Mouse (Mus musculus): ENCODE data around the gene Lamp5. TPM values are rescaled to one million over a fixed set of nuclear protein-coding genes. Genes with fewer than 3 reads are reported as not detected.

Lamp5 gene
- polyA plus RNA-seq, 1 experiment from 2014 or later, result 0.13 TPM

GRCm38 (mm10) chr2:136097143-136097542 is 45.1 kb downstream of the Lamp5 start:
- Histone ChIP-seq H3K27ac (ENCODE audit: poor library complexity, severe bottlenecking) (no peak overlapping the region), H3K4me3 (no peak overlapping the region), H3K4me1 (replicated peaks) (no peaks in the 10 kb centered on the region), H3K36me3 (no peaks in the 10 kb centered on the region), H3K4me2 (no peak overlapping the region), H3K9me3 (replicated peaks) (no peaks in the 10 kb centered on the region), H3K9ac (no peak overlapping the region), H3K27me3 (replicated peaks) (no peaks in the 10 kb centered on the region)
- 77% methylated on average over 3 of the region's 3 CpGs for WGBS
- ATAC-seq (ENCODE audit: insufficient number of reproducible peaks, low FRiP score), result no peak

- no peak for ATAC-seq (ENCODE audit: insufficient number of reproducible peaks, low FRiP score)
- H3K27ac ChIP-seq (ENCODE audit: poor library complexity, severe bottlenecking), result no peak overlapping the region
- H3K9ac ChIP-seq, result no peak overlapping the region
- H3K4me2 ChIP-seq, result no peak overlapping the region
- no peaks in the 10 kb centered on the region for H3K27me3 ChIP-seq (replicated peaks)
- H3K4me3 ChIP-seq, result no peak overlapping the region
- H3K4me1 ChIP-seq (replicated peaks), result no peaks in the 10 kb centered on the region
- no peaks in the 10 kb centered on the region for H3K9me3 ChIP-seq (replicated peaks)
- H3K36me3 ChIP-seq, result no peaks in the 10 kb centered on the region
Measured at GRCm38 (mm10) chr2:136107597-136107996, 55.6 kb downstream of the Lamp5 start.

- no peak overlapping the region for H3K27ac ChIP-seq (ENCODE audit: poor library complexity, severe bottlenecking)
- H3K9me3 ChIP-seq (replicated peaks), result no peaks in the 10 kb centered on the region
- H3K9ac ChIP-seq, result no peak overlapping the region
- no peaks in the 10 kb centered on the region for H3K4me1 ChIP-seq (replicated peaks)
- no peak for ATAC-seq (ENCODE audit: insufficient number of reproducible peaks, low FRiP score)
- no peak overlapping the region for H3K4me3 ChIP-seq
- no peak overlapping the region for H3K4me2 ChIP-seq
- H3K36me3 ChIP-seq, result no peaks in the 10 kb centered on the region
- H3K27me3 ChIP-seq (replicated peaks), result no peaks in the 10 kb centered on the region
- 36% methylated on average over 6 of the region's 6 CpGs for WGBS
Measured at GRCm38 (mm10) chr2:136108124-136109037, 56.3 kb downstream of the Lamp5 start.

- H3K4me3 ChIP-seq, result no peak overlapping the region
- H3K9me3 ChIP-seq (replicated peaks), result no peaks in the 10 kb centered on the region
- no peak overlapping the region for H3K9ac ChIP-seq
- no peak overlapping the region for H3K27ac ChIP-seq (ENCODE audit: poor library complexity, severe bottlenecking)
- ATAC-seq (ENCODE audit: insufficient number of reproducible peaks, low FRiP score), result no peak
- no peaks in the 10 kb centered on the region for H3K36me3 ChIP-seq
- no peaks in the 10 kb centered on the region for H3K4me1 ChIP-seq (replicated peaks)
- WGBS, result 9% methylated on average over 2 of the region's 2 CpGs
- H3K27me3 ChIP-seq (replicated peaks), result no peaks in the 10 kb centered on the region
- no peak overlapping the region for H3K4me2 ChIP-seq
Measured at GRCm38 (mm10) chr2:136109038-136109363, 57.0 kb downstream of the Lamp5 start.

- Histone ChIP-seq H3K9ac (no peak overlapping the region), H3K4me3 (no peak overlapping the region), H3K9me3 (replicated peaks) (no peaks in the 10 kb centered on the region), H3K4me2 (no peak overlapping the region), H3K27me3 (replicated peaks) (no peaks in the 10 kb centered on the region), H3K4me1 (replicated peaks) (no peaks in the 10 kb centered on the region), H3K36me3 (no peaks in the 10 kb centered on the region), H3K27ac (ENCODE audit: poor library complexity, severe bottlenecking) (no peak overlapping the region)
- WGBS, result 75% methylated on average over 6 of the region's 6 CpGs
- ATAC-seq (ENCODE audit: insufficient number of reproducible peaks, low FRiP score), result no peak
Measured at GRCm38 (mm10) chr2:136113374-136113773, 61.3 kb downstream of the Lamp5 start.

- H3K27ac ChIP-seq (ENCODE audit: poor library complexity, severe bottlenecking), result no peak overlapping the region
- H3K4me1 ChIP-seq (replicated peaks), result 0 out of 2 replicates have a peak, but pooled peaks cover 3% of the 10 kb centered on the region
- no peaks in the 10 kb centered on the region for H3K9me3 ChIP-seq (replicated peaks)
- H3K9ac ChIP-seq, result no peak overlapping the region
- WGBS, result 89% methylated on average over 2 of the region's 2 CpGs
- ATAC-seq (ENCODE audit: insufficient number of reproducible peaks, low FRiP score), result no peak
- H3K27me3 ChIP-seq (replicated peaks), result no peaks in the 10 kb centered on the region
- H3K36me3 ChIP-seq, result no peaks in the 10 kb centered on the region
- no peak overlapping the region for H3K4me2 ChIP-seq
- no peak overlapping the region for H3K4me3 ChIP-seq
Measured at GRCm38 (mm10) chr2:136118006-136118405, 66.0 kb downstream of the Lamp5 start.
